Mouse (Mus musculus) myocyte (in vitro differentiated cells): ENCODE results near the gene Aqp12.

Experiments
- CEBPB ChIP-seq: IDR thresholded peaks from 2 replicates; pipeline ENCODE4 v1.6.1; 2011; ENCODE audit warnings: mild to moderate bottlenecking, moderate library complexity; ENCODE audit not compliant: poor library complexity, insufficient read depth, severe bottlenecking
- E2F4 ChIP-seq: IDR thresholded peaks from one replicate; pipeline ENCODE4 v1.6.1; 2011; ENCODE audit warnings: mild to moderate bottlenecking, control low read depth, moderate library complexity; ENCODE audit not compliant: insufficient read depth
- MAX ChIP-seq: IDR thresholded peaks from one replicate; pipeline ENCODE4 v1.6.1; 2011; ENCODE audit warnings: low read depth, mild to moderate bottlenecking, control low read depth
- MYOD1 ChIP-seq, 3 experiments: IDR thresholded peaks; one replicate each; pipeline ENCODE4 v1.6.1; 2011; ENCODE audit warnings: control low read depth in 2 of 3, low read depth in 2 of 3, mild to moderate bottlenecking in 2 of 3, moderate library complexity in 1 of 3; ENCODE audit not compliant: insufficient read length in 2 of 3, control insufficient read depth in 1 of 3
- POLR2A ChIP-seq: IDR thresholded peaks from one replicate; pipeline ENCODE4 v1.6.1; 2011; ENCODE audit warnings: low read depth, mild to moderate bottlenecking, control low read depth, moderate library complexity; ENCODE audit not compliant: insufficient read length
- POLR2AphosphoS2 ChIP-seq: IDR thresholded peaks from one replicate; pipeline ENCODE4 v1.6.1; 2011; ENCODE audit warnings: low read depth, control low read depth; ENCODE audit not compliant: insufficient read length
- SRF ChIP-seq: IDR thresholded peaks from one replicate; pipeline ENCODE4 v1.6.1; 2011; ENCODE audit warnings: low read depth; ENCODE audit not compliant: control insufficient read depth, insufficient read length
- TCF12 ChIP-seq: IDR thresholded peaks from one replicate; pipeline ENCODE4 v1.6.1; 2011; ENCODE audit warnings: mild to moderate bottlenecking, control low read depth; ENCODE audit not compliant: poor library complexity, insufficient read depth, severe bottlenecking
- USF1 ChIP-seq: IDR thresholded peaks from one replicate; pipeline ENCODE4 v1.6.1; 2011; ENCODE audit warnings: low read depth, mild to moderate bottlenecking, control low read depth, moderate library complexity

GRCm38 (mm10) chr1:93035981-93036380, 29.8 kb downstream of the Aqp12 start:
- TF ChIP-seq SRF (no peak), POLR2A (no peak), MAX (no peak), USF1 (no peak), POLR2AphosphoS2 (no peak), TCF12 (no peak), MYOD1 (IDR thresholded peaks at IDR 0.05; ENCODE audit: control insufficient read depth in 1 of 3, insufficient read length in 2 of 3, low read depth in 2 of 3) (no peak), CEBPB (no peak), E2F4 (no peak)
